Mouse (Mus musculus): ENCODE measurements around the gene Spdye4b. TPM values are rescaled to one million over a fixed set of nuclear protein-coding genes. Genes with fewer than 3 reads are reported as not detected.
A peak's percentile ranks its signal among the peaks of the same experiment; 100 is the strongest.
"Not testable (repeated sequence)": the region's sequence is repeated elsewhere in the genome, so short reads cannot be mapped to it uniquely, and the experiment has no call there.

Spdye4b gene
- polyA plus RNA-seq, 1 experiment from 2014 or later, result not detected

GRCm38 (mm10) chr5:143155534-143155933 lies 25.3 kb upstream of the Spdye4b start:
- Histone ChIP-seq H3K27ac (no peak overlapping the region), H3K9me3 (replicated peaks) (peaks cover 9% of the 10 kb centered on the region; the same call in 1 of the 2 replicates), H3K27me3 (peaks cover 44% of the 10 kb centered on the region), H3K4me3 (replicated peaks) (no peak overlapping the region), H3K9ac (no peak overlapping the region), H3K4me1 (replicated peaks) (no peaks in the 10 kb centered on the region), H3K36me3 (no peaks in the 10 kb centered on the region), H3K4me2 (no peak overlapping the region)
- 68% methylated on average over 3 of the region's 3 CpGs for WGBS (ENCODE audit: insufficient replicate concordance)
- DNase-seq (peak; percentile 36), ATAC-seq (ENCODE audit: low read depth) (no peak)

- peaks cover 5% of the 10 kb centered on the region; the same call in 1 of the 2 replicates for H3K27me3 ChIP-seq
- no peaks in the 10 kb centered on the region for H3K36me3 ChIP-seq
- peak overlapping the region; percentile 18 for H3K4me2 ChIP-seq
- no peaks in the 10 kb centered on the region for H3K9me3 ChIP-seq (replicated peaks)
- H3K27ac ChIP-seq, result no peak overlapping the region
- WGBS (ENCODE audit: insufficient replicate concordance), result 11% methylated on average over 18 of the region's 18 CpGs
- ATAC-seq (ENCODE audit: low read depth) (peak; percentile 65), DNase-seq (peak; percentile 67)
- H3K4me1 ChIP-seq (replicated peaks), result peaks cover 9% of the 10 kb centered on the region
- H3K9ac ChIP-seq, result no peak overlapping the region
- H3K4me3 ChIP-seq (replicated peaks), result no peak overlapping the region
These were observed 15.2 kb upstream of the Spdye4b start for GRCm38 (mm10) chr5:143165508-143166070.

GRCm38 (mm10) chr5:143175970-143176369 lies 4.8 kb upstream of the Spdye4b start:
- H3K27me3 ChIP-seq, result no peaks in the 10 kb centered on the region
- no peak for DNase-seq
- H3K9me3 ChIP-seq (replicated peaks), result peaks cover 21% of the 10 kb centered on the region
- no peak overlapping the region for H3K4me2 ChIP-seq
- peaks cover 17% of the 10 kb centered on the region for H3K4me1 ChIP-seq (replicated peaks)
- no peak overlapping the region for H3K27ac ChIP-seq
- H3K9ac ChIP-seq, result no peak overlapping the region
- no peak for ATAC-seq (ENCODE audit: low read depth)
- peaks cover 68% of the 10 kb centered on the region for H3K36me3 ChIP-seq
- no peak overlapping the region for H3K4me3 ChIP-seq (replicated peaks)
- WGBS (ENCODE audit: insufficient replicate concordance), result 63% methylated on average over 4 of the region's 4 CpGs

GRCm38 (mm10) chr5:143177541-143178200 lies 3.1 kb upstream of the Spdye4b start:
- 64% methylated on average over 3 of the region's 3 CpGs for WGBS (ENCODE audit: insufficient replicate concordance)
- ATAC-seq (ENCODE audit: low read depth) (no peak), DNase-seq (no peak)
- Histone ChIP-seq H3K27ac (no peak overlapping the region), H3K9ac (no peak overlapping the region), H3K4me2 (no peak overlapping the region), H3K36me3 (peaks cover 58% of the 10 kb centered on the region), H3K9me3 (replicated peaks) (peaks cover 21% of the 10 kb centered on the region), H3K27me3 (no peaks in the 10 kb centered on the region), H3K4me1 (replicated peaks) (peaks cover 17% of the 10 kb centered on the region), H3K4me3 (replicated peaks) (no peak overlapping the region)

- Histone ChIP-seq H3K9ac (no peak overlapping the region), H3K4me2 (peak overlapping the region; percentile 90), H3K4me3 (replicated peaks) (peak overlapping the region; percentile 71; the same call in 1 of the 2 replicates), H3K27me3 (no peaks in the 10 kb centered on the region; the same call in 1 of the 2 replicates), H3K36me3 (peaks cover 43% of the 10 kb centered on the region), H3K9me3 (replicated peaks) (peaks cover 10% of the 10 kb centered on the region), H3K4me1 (replicated peaks) (peaks cover 17% of the 10 kb centered on the region), H3K27ac (no peak overlapping the region)
- WGBS (ENCODE audit: insufficient replicate concordance), result 33% methylated on average over 6 of the region's 6 CpGs
- no peak for ATAC-seq (ENCODE audit: low read depth)
- no peak for DNase-seq
These were observed 1.6 kb upstream of the Spdye4b start for GRCm38 (mm10) chr5:143179179-143179578.

GRCm38 (mm10) chr5:143188014-143188413 lies 7.2 kb downstream of the Spdye4b start:
- H3K27me3 ChIP-seq; H3K4me3 ChIP-seq (replicated peaks); H3K27ac ChIP-seq; H3K36me3 ChIP-seq; H3K9me3 ChIP-seq (replicated peaks); DNase-seq; H3K4me2 ChIP-seq; H3K9ac ChIP-seq; H3K4me1 ChIP-seq (replicated peaks); ATAC-seq (ENCODE audit: low read depth): not testable (repeated sequence)
- 59% methylated on average over 1 of the region's 1 CpGs for WGBS (ENCODE audit: insufficient replicate concordance)

- Histone ChIP-seq H3K27me3 (0 out of 2 replicates have a peak, but pooled peaks cover 2% of the 10 kb centered on the region), H3K4me1 (replicated peaks) (no peaks in the 10 kb centered on the region), H3K36me3 (no peaks in the 10 kb centered on the region), H3K9me3 (replicated peaks) (no peaks in the 10 kb centered on the region), H3K9ac (no peak overlapping the region), H3K4me3 (replicated peaks) (no peak overlapping the region), H3K27ac (no peak overlapping the region), H3K4me2 (no peak overlapping the region)
- ATAC-seq (ENCODE audit: low read depth) (no peak), DNase-seq (no peak)
- WGBS (ENCODE audit: insufficient replicate concordance), result 78% methylated on average over 8 of the region's 8 CpGs
These were observed 12.0 kb downstream of the Spdye4b start for GRCm38 (mm10) chr5:143192806-143193205.

- not testable (repeated sequence) for H3K4me3 ChIP-seq (replicated peaks); H3K27ac ChIP-seq; H3K36me3 ChIP-seq; H3K4me1 ChIP-seq (replicated peaks); ATAC-seq (ENCODE audit: low read depth); DNase-seq; H3K4me2 ChIP-seq; H3K27me3 ChIP-seq; H3K9me3 ChIP-seq (replicated peaks); H3K9ac ChIP-seq
- WGBS (ENCODE audit: insufficient replicate concordance), result 39% methylated on average over 8 of the region's 8 CpGs
These were observed 13.9 kb downstream of the Spdye4b start for GRCm38 (mm10) chr5:143194747-143195146.

GRCm38 (mm10) chr5:143195166-143195565 lies 14.3 kb downstream of the Spdye4b start:
- WGBS (ENCODE audit: insufficient replicate concordance), result 50% methylated on average over 2 of the region's 2 CpGs
- ATAC-seq (ENCODE audit: low read depth), result no peak

GRCm38 (mm10) chr5:143196506-143196905 lies 15.7 kb downstream of the Spdye4b start:
- no peak for ATAC-seq (ENCODE audit: low read depth)
- H3K9me3 ChIP-seq (replicated peaks), result no peaks in the 10 kb centered on the region
- WGBS (ENCODE audit: insufficient replicate concordance), result 58% methylated on average over 4 of the region's 4 CpGs
- H3K27me3 ChIP-seq, result 0 out of 2 replicates have a peak, but pooled peaks cover 2% of the 10 kb centered on the region
- H3K9ac ChIP-seq, result no peak overlapping the region
- H3K27ac ChIP-seq, result no peak overlapping the region
- H3K4me3 ChIP-seq (replicated peaks), result no peak overlapping the region
- no peaks in the 10 kb centered on the region for H3K4me1 ChIP-seq (replicated peaks)
- DNase-seq, result no peak
- H3K4me2 ChIP-seq, result no peak overlapping the region
- no peaks in the 10 kb centered on the region for H3K36me3 ChIP-seq

More at GRCm38 (mm10) chr5:143195166-143195565, 14.3 kb downstream of the Spdye4b start:
- H3K9me3 ChIP-seq (replicated peaks), result no peaks in the 10 kb centered on the region
- no peak overlapping the region for H3K4me3 ChIP-seq (replicated peaks)
- H3K27ac ChIP-seq, result no peak overlapping the region
- H3K27me3 ChIP-seq, result 0 out of 2 replicates have a peak, but pooled peaks cover 2% of the 10 kb centered on the region
- H3K9ac ChIP-seq, result no peak overlapping the region
- no peaks in the 10 kb centered on the region for H3K4me1 ChIP-seq (replicated peaks)
- no peak for DNase-seq
- H3K4me2 ChIP-seq, result no peak overlapping the region
- H3K36me3 ChIP-seq, result no peaks in the 10 kb centered on the region

GRCm38 (mm10) chr5:143205015-143205414 lies 24.2 kb downstream of the Spdye4b start:
- DNase-seq, result no peak
- H3K4me3 ChIP-seq (replicated peaks), result no peak overlapping the region
- H3K27me3 ChIP-seq, result no peaks in the 10 kb centered on the region
- H3K9ac ChIP-seq, result no peak overlapping the region
- no peaks in the 10 kb centered on the region for H3K4me1 ChIP-seq (replicated peaks)
- no peaks in the 10 kb centered on the region for H3K36me3 ChIP-seq
- WGBS (ENCODE audit: insufficient replicate concordance), result 51% methylated on average over 3 of the region's 3 CpGs
- H3K27ac ChIP-seq, result no peak overlapping the region
- 0 out of 2 replicates have a peak, but pooled peaks cover 5% of the 10 kb centered on the region for H3K9me3 ChIP-seq (replicated peaks)
- H3K4me2 ChIP-seq, result no peak overlapping the region
- ATAC-seq (ENCODE audit: low read depth), result no peak

Measured in liver, embryonic 13.5 days (tissue).